Mouse (Mus musculus) embryonic facial prominence, embryonic 15.5 days (tissue): ENCODE results near the gene Fxyd4. TPM values are rescaled to one million over a fixed set of nuclear protein-coding genes. Genes with fewer than 3 reads are reported as not detected.
A peak's percentile ranks its signal among the peaks of the same experiment; 100 is the strongest.

Experiments
- ATAC-seq: fragments of 200-750 bp; cut with Nextera tagmentation; 2 replicates; pipeline ENCODE4 v1.8.0; 2017; ENCODE audit warnings: low read depth, moderate TSS enrichment; ENCODE audit not compliant: insufficient number of reproducible peaks, low FRiP score, low TSS enrichment
- H3K27ac ChIP-seq: fragments of 300-500 bp; sonication (generic); replicated peaks from 2 replicates; pipeline ENCODE4 v1.5.1; 2015; ENCODE audit warnings: mild to moderate bottlenecking, inconsistent platforms
- H3K27me3 ChIP-seq: fragments of 300-500 bp; sonication (generic); 2 replicates; pipeline ENCODE4 v1.6.1; 2015; ENCODE audit warnings: inconsistent platforms
- H3K36me3 ChIP-seq: fragments of 300-500 bp; sonication (generic); 2 replicates; pipeline ENCODE4 v1.6.1; 2015; ENCODE audit warnings: mild to moderate bottlenecking, inconsistent platforms
- H3K4me1 ChIP-seq: fragments of 300-500 bp; sonication (generic); 2 replicates; pipeline ENCODE4 v1.6.1; 2015; ENCODE audit warnings: inconsistent platforms
- H3K4me2 ChIP-seq: fragments of 300-500 bp; sonication (generic); replicated peaks from 2 replicates; pipeline ENCODE4 v1.6.1; 2015; ENCODE audit warnings: mild to moderate bottlenecking, inconsistent platforms
- H3K4me3 ChIP-seq: fragments of 300-500 bp; sonication (generic); replicated peaks from 2 replicates; pipeline ENCODE4 v1.5.1; 2015; ENCODE audit warnings: mild to moderate bottlenecking, inconsistent platforms
- H3K9ac ChIP-seq: fragments of 300-500 bp; sonication (generic); 2 replicates; pipeline ENCODE4 v1.6.1; 2015; ENCODE audit warnings: inconsistent platforms
- H3K9me3 ChIP-seq: fragments of 300-500 bp; sonication (generic); replicated peaks from 2 replicates; pipeline ENCODE4 v1.6.1; 2016; ENCODE audit warnings: inconsistent platforms
- WGBS: fragments of 180-500 bp; shearing (Covaris S2); methylation state at CpG from one replicate; pipeline ENCODE4 v1.1.7; 2015; 5-methylcytosine and 5-hydroxymethylcytosine counted together
- polyA plus RNA-seq: library from polyadenylated mRNA; unstranded; fragments of >200 nt; fragmentation: Nextera tagmentation; extraction: Ambion mirVana; gene quantifications from 2 replicates; pipeline ENCODE4 v1.2.1, GENCODE M21; 2015

The Fxyd4 gene
- polyA plus RNA-seq, 1 experiment from 2014 or later: 3.4 TPM

DNA sequence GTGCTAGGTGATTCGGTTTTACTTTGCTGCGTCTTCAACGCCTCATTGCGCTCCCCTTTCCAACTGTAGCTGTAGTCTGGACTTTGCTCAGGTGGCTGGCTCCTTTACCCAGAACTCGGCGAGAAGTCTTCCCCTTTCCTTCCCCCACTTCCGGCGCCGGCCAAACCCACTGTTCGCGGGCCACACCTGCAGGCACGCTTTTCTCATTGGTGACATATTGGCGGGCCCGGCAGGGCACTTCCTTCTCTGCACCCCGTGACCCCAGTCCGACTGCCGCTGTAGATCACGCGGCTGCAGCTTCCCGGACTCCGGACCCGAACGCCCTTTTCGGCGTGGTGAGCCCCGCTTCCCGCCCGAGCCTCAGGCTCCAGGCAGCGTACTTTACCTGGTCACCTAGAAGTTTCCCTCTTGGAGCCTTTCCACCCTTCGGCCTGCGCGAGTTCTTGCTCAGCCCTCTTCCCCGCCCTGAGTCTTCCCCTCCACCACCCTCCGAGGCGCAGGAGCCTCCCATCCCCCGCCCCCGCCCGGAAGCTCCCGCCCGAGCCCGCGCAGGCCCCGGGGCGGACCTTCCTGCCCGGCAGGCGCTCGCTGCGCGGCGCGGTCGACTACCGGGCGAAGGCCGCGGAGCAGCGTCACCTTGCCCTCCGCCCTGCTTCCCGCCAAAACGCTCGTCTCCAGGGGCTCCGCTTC, 20.6 kb downstream of the Fxyd4 start:
- H3K27ac ChIP-seq: peak overlapping the region; percentile 97
- no peaks in the 10 kb centered on the region for H3K27me3 ChIP-seq
- H3K9ac ChIP-seq: peak overlapping the region; percentile 58
- no peaks in the 10 kb centered on the region for H3K9me3 ChIP-seq
- H3K36me3 ChIP-seq: peaks cover 16% of the 10 kb centered on the region; the same call in 1 of the 2 replicates
- H3K4me2 ChIP-seq: peak overlapping the region; percentile 69
- ATAC-seq: peak; percentile 92
- peaks cover 36% of the 10 kb centered on the region for H3K4me1 ChIP-seq
- H3K4me3 ChIP-seq: peak overlapping the region; percentile 72
- under 1% methylated on average over 55 of the region's 62 CpGs for WGBS

DNA sequence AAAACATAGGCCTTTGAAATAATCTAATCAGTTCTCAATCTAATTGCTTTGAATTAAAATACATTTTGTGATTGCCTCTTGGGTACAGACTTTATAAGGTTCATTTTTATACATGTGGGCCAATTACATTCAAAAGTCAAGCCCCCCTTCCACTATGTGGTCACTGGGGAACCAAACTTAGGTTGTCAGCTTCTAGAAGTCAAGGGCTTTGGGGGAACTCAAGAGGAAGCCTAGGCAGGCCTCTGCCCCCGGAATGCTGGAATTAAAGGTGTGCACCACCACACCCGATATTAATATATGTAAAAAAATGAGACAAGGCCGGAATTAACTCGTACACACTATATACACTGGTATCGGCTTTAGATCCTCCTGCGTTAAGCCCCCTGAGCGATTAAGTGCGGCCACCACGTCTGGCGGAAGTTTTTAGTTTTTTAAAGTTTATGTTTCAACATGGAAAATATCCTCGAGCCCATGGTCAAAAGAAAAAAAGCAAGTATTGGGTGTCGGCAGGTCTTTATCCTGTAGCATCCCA, 21.2 kb downstream of the Fxyd4 start:
- H3K36me3 ChIP-seq: peaks cover 9% of the 10 kb centered on the region; the same call in 1 of the 2 replicates
- peak overlapping the region; percentile 72 for H3K4me3 ChIP-seq
- H3K4me2 ChIP-seq: peak overlapping the region; percentile 69
- ATAC-seq: no peak
- H3K27ac ChIP-seq: peak overlapping the region; percentile 97
- peaks cover 32% of the 10 kb centered on the region for H3K4me1 ChIP-seq
- H3K9me3 ChIP-seq: no peaks in the 10 kb centered on the region
- under 1% methylated on average over 12 of the region's 12 CpGs for whole genome bisulfite sequencing
- H3K27me3 ChIP-seq: no peaks in the 10 kb centered on the region
- peak overlapping the region; percentile 58 for H3K9ac ChIP-seq

DNA sequence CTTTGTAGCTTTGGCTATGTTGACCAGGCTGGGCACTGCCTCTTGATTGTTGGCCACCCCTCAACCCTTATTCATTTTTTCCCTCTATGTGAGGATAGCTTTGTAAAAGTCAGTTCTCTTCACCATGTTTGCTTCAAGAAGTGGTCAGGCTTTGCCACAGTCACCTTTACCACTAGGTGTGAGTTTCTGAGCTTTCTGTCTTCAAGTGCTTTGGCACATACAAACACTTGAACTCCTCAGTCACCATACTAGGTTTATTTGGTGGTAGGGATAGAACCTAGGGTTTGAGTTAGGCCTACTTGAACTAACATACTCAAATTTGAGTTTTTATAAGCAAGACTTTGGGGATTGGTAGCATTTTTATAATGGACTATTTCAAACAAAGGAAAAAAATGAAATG, 23.0 kb downstream of the Fxyd4 start:
- Histone ChIP-seq H3K4me1 (peaks cover 31% of the 10 kb centered on the region), H3K4me3 (no peak overlapping the region), H3K9ac (no peak overlapping the region), H3K4me2 (no peak overlapping the region), H3K27me3 (no peaks in the 10 kb centered on the region), H3K36me3 (no peaks in the 10 kb centered on the region), H3K27ac (no peak overlapping the region), H3K9me3 (no peaks in the 10 kb centered on the region)
- ATAC-seq: no peak

DNA sequence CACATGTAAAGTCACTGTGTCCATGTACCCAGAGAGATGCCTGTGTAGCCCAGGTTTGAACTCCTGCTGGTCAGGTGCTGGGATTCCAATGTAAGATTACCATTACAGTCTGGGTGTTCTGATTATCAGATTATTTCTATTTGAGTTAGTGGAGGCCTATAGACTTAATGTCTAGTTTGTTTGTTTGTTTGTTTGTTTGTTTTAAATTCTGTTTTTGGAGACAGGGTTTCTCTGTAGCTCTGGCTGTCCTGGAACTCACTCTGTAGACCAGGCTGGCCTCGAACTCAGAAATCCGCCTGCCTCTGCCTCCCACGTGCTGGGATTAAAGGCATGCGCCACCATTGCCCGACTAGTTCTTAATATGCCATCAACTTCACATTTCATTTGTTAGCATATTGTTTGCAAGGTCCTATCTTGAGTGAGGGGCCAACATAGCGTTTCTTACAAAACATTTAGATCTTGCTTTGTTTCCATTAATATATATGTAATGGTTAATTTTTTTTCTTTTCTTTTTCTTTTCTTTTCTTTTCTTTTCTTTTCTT, 27.3 kb downstream of the Fxyd4 start:
- 83% methylated on average over 6 of the region's 6 CpGs for WGBS
- Histone ChIP-seq H3K4me1 (peaks cover 25% of the 10 kb centered on the region), H3K27me3 (no peaks in the 10 kb centered on the region), H3K4me3 (no peak overlapping the region), H3K4me2 (no peak overlapping the region), H3K36me3 (no peaks in the 10 kb centered on the region), H3K9me3 (no peaks in the 10 kb centered on the region), H3K9ac (no peak overlapping the region), H3K27ac (no peak overlapping the region)
- ATAC-seq: no peak

DNA sequence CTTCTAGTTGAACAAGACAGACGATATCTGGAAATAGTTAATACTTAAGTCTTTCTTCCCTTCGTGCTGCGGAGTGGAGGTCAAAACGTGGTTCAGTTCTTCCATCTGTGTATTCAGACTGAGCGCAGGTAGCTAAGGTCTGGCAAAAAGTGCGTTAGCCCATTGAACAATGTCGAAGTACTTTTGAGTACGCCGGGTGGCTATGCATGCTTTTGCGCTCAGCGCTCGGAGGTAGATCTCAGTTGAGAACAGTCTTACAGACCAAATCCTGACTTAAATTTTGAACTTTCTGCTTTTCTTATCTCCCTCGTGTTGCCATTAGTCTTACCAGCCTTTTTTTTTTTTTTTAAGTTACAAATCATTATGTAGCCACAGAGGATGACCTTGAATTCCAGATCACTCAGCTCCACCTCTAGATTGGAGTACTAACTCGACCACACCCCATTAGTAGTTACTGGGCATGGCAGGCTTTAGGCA, 29.0 kb downstream of the Fxyd4 start:
- Histone ChIP-seq H3K4me1 (peaks cover 26% of the 10 kb centered on the region), H3K27me3 (no peaks in the 10 kb centered on the region), H3K36me3 (no peaks in the 10 kb centered on the region), H3K4me3 (peak overlapping the region; percentile 94), H3K4me2 (peak overlapping the region; percentile 57), H3K9ac (peak overlapping the region; percentile 93), H3K9me3 (no peaks in the 10 kb centered on the region), H3K27ac (peak overlapping the region; percentile 98; the same call in 1 of the 2 replicates)
- no peak for ATAC-seq
- WGBS: under 1% methylated on average over 14 of the region's 14 CpGs

DNA sequence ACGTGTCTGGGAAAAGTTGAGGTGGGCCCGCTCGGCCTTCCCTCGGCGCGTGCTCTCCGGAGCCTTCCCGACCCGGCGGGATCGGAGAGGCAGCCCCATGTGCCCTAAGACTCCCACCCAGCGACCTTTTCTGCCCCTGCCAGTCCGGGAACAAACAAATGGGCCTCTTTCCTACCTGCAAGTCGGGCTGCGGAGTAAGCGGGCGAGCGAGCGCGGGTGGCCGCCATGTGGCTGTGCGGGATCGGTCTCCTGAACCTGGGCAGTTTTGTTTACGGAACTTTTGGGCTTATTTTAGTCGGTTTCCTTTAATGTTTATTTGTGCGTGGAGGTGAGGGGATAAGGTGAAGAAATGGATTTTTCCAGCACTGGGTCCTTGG, 29.5 kb downstream of the Fxyd4 start:
- Histone ChIP-seq H3K4me1 (peaks cover 26% of the 10 kb centered on the region), H3K4me3 (peak overlapping the region; percentile 94)
- ATAC-seq: no peak

DNA sequence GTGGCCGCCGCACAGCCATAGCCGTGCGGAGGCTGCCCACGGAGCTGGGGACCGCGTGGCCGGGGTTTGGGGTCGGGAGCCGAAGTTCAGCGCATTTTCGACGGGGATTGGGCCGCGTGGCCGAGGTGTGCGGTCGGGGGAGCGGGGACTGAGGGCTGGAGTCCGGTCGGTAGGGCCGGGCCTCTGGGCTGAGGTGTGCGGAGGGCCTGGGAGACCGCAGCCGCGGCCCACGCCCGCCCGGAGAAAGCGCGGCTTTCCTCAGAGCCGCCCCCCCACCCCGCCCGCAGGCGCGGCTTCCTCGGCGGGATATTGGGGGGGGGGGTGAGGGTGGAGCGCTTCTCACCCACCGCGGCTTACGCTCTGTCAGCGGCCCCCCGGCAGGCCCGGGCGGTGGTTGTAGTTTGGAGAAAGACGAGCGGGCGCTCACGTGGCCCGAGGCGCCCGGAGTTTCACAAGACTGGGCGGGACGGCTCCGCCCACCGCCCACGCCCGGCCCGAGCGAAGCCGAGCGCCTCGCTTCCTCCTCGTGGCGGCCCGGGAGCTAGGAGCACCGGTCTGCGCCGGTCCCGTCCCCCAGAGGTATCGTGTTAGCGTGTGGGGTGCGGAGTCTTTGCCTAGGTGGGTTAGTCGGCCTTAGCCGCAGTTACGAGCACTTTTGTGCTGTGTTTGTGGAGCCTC, 30.1 kb downstream of the Fxyd4 start:
- WGBS: under 1% methylated on average over 58 of the region's 77 CpGs
- peak overlapping the region; percentile 93 for H3K9ac ChIP-seq

More for the DNA sequence above, 29.5 kb downstream of the Fxyd4 start:
- Histone ChIP-seq H3K27me3 (no peaks in the 10 kb centered on the region), H3K27ac (peak overlapping the region; percentile 98), H3K9me3 (no peaks in the 10 kb centered on the region), H3K36me3 (no peaks in the 10 kb centered on the region), H3K9ac (peak overlapping the region; percentile 93), H3K4me2 (peak overlapping the region; percentile 57)
- WGBS: 0% methylated on average over 26 of the region's 26 CpGs

DNA sequence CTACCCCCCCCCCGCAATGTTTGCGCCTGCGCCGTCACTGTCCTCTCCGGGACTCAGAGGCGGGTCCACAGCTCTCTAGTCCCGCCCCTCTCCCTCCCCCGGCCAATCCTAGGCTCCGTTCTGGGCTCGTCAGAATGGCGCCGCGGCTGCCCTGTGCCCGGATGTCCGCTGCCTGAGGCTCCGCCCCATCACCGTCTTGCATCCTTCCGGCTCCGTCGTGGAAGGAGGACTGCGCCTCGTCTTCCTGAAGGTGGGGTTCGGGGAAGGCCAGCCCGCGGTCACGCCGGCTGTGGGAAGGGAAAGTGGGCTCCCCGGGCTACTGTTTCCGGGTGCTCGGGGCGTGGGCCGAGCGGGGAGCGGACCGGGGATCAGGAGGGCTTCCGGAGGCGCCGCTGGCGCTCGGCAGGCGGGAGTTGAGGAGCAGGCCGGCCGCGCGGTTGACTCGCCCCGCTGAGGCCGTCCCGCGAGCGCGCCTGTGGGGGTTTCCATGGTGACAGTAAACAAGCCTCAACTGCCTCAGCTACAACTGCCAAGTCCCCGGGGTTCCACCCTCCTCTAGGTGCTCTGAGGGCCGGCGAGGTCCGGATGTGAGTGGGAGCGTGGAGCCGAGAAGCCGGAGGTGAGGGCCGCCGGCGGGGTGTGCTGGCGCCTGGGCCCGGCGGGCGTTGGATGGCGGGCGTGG, 30.8 kb downstream of the Fxyd4 start:
- peak; percentile 98 for ATAC-seq
- Histone ChIP-seq H3K4me3 (peak overlapping the region; percentile 94), H3K27me3 (no peaks in the 10 kb centered on the region), H3K4me1 (peaks cover 26% of the 10 kb centered on the region), H3K9ac (peak overlapping the region; percentile 93), H3K36me3 (no peaks in the 10 kb centered on the region), H3K4me2 (peak overlapping the region; percentile 57), H3K27ac (peak overlapping the region; percentile 98), H3K9me3 (no peaks in the 10 kb centered on the region)
- under 1% methylated on average over 55 of the region's 68 CpGs for WGBS

More for the DNA sequence above, 30.1 kb downstream of the Fxyd4 start:
- Histone ChIP-seq H3K36me3 (no peaks in the 10 kb centered on the region), H3K4me1 (peaks cover 26% of the 10 kb centered on the region), H3K9me3 (no peaks in the 10 kb centered on the region), H3K4me2 (peak overlapping the region; percentile 57), H3K27ac (peak overlapping the region; percentile 98), H3K4me3 (peak overlapping the region; percentile 94), H3K27me3 (no peaks in the 10 kb centered on the region)
- peak; percentile 82 for ATAC-seq

DNA sequence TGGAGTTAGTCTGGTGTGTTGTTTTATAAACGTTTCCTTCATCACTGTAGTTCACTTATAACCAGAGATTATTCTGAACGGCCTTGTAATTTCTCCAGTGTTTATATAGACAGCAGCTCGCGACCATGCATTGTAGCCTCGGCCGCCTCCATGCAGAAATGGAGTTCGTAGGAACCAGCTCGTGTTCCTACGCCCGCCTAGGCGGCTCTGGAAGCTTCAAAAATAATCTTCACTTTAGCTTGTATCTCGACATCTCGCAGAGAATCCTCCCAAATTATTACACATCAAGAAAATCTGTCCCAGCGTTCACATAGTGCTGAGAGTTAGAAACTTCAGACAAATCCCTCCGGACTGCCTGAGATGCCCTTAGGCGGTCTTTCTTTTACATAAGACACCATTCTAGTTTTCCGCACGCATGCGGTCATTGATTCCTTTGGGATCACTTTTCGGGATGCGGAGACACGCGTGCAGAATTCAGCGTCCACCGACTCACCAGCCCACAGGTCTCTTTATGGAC, 31.4 kb downstream of the Fxyd4 start:
- peak overlapping the region; percentile 94 for H3K4me3 ChIP-seq
- H3K27me3 ChIP-seq: no peaks in the 10 kb centered on the region
- H3K27ac ChIP-seq: peak overlapping the region; percentile 93
- under 1% methylated on average over 25 of the region's 25 CpGs for WGBS
- H3K9ac ChIP-seq: peak overlapping the region; percentile 35
- ATAC-seq: 0 out of 2 replicates have a peak, but pooled peaks have one; percentile 3
- H3K4me2 ChIP-seq: peak overlapping the region; percentile 51
- H3K4me1 ChIP-seq: peaks cover 26% of the 10 kb centered on the region
- no peaks in the 10 kb centered on the region for H3K36me3 ChIP-seq
- H3K9me3 ChIP-seq: no peaks in the 10 kb centered on the region

DNA sequence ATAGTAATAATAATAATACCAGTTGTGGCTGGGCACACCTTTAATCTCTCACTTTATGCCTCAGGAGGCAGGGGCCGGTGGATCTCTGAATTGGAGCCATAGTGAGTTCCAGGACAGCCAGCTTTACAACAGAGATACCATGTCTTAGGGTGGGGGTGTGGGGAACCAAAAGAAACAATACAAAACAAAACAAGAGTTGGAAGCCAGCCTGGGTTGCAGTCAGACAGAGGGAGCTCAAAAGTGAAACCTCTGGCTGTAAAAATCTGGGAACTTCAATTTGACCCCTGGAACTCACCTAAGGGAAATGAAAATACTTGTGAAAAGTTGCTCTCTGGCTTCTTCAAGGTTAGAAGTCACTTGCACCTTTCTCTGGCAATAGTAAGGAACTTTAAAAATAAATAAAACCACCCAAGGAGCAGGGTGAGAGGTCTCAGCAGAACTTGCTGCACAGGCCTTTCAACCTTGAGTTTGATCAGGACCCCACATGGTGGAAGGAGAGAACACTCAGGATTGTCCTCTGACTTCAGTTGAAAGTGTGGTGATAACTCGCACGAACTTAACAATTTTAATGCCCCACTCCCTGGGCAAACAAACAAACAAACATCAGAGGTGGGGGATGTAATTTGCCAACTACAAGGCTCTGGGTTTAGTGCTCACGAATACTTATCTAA, 32.1 kb downstream of the Fxyd4 start:
- H3K4me3 ChIP-seq: peak overlapping the region; percentile 94
- H3K27ac ChIP-seq: peak overlapping the region; percentile 93
- H3K9me3 ChIP-seq: no peaks in the 10 kb centered on the region
- H3K9ac ChIP-seq: peak overlapping the region; percentile 22; the same call in 1 of the 2 replicates
- WGBS: 22% methylated on average over 4 of the region's 4 CpGs
- H3K4me1 ChIP-seq: peaks cover 26% of the 10 kb centered on the region
- H3K27me3 ChIP-seq: no peaks in the 10 kb centered on the region
- peak overlapping the region; percentile 51 for H3K4me2 ChIP-seq
- no peak for ATAC-seq
- H3K36me3 ChIP-seq: no peaks in the 10 kb centered on the region
